Mouse (Mus musculus) cerebellum, adult 2 months (tissue): Measurements from ENCODE around the gene Pigr. TPM values are rescaled to one million over a fixed set of nuclear protein-coding genes. Genes with fewer than 3 reads are reported as not detected.

ENCODE experiments used
- DNase-seq, 2 experiments: peaks; one replicate each; pipeline ENCODE4 v3.0.0; 2021
- H3K27ac ChIP-seq: fragments of 200-500 bp; 2 replicates; pipeline ENCODE4 v1.5.1; 2012; ENCODE audit warnings: low read length, control low read depth, inconsistent platforms; ENCODE audit not compliant: insufficient read depth
- H3K27me3 ChIP-seq: fragments of 200-500 bp; 2 replicates; pipeline ENCODE4 v1.6.1; 2012; ENCODE audit warnings: inconsistent platforms, mild to moderate bottlenecking, low read length, moderate library complexity; ENCODE audit not compliant: control insufficient read depth, insufficient read depth
- H3K4me1 ChIP-seq: fragments of 200-500 bp; 2 replicates; pipeline ENCODE4 v1.6.1; 2011; ENCODE audit warnings: low read length; ENCODE audit not compliant: control insufficient read depth, insufficient read depth
- H3K4me3 ChIP-seq: fragments of 200-500 bp; replicated peaks from 2 replicates; pipeline ENCODE3; 2011; ENCODE audit warnings: mild to moderate bottlenecking, low read depth, low read length, control low read depth; ENCODE audit not compliant: insufficient read depth
- CTCF ChIP-seq: fragments of 200-500 bp; IDR thresholded peaks from 2 replicates; pipeline ENCODE4 v1.5.1; 2011; ENCODE audit warnings: low read depth, mild to moderate bottlenecking, control low read depth, low read length, moderate library complexity, borderline replicate concordance; ENCODE audit not compliant: insufficient read depth
- POLR2A ChIP-seq: fragments of 200-500 bp; IDR thresholded peaks from 2 replicates; pipeline ENCODE4 v1.6.1; 2011; ENCODE audit warnings: low read length, control low read depth, borderline replicate concordance; ENCODE audit not compliant: insufficient read depth
- WGBS: fragments of 180-500 bp; shearing (Covaris S2); methylation state at CpG from one replicate; pipeline ENCODE4 v1.1.7; 2018; 5-methylcytosine and 5-hydroxymethylcytosine counted together
- polyA plus RNA-seq: library from polyadenylated mRNA; depleted of rRNA; stranded (reverse); fragments of >200 nt; gene quantifications from 2 replicates; pipeline ENCODE4 v1.2.3, GENCODE M21; 2012

Pigr gene
- polyA plus RNA-seq, 1 experiment, result 0.05 TPM

DNA sequence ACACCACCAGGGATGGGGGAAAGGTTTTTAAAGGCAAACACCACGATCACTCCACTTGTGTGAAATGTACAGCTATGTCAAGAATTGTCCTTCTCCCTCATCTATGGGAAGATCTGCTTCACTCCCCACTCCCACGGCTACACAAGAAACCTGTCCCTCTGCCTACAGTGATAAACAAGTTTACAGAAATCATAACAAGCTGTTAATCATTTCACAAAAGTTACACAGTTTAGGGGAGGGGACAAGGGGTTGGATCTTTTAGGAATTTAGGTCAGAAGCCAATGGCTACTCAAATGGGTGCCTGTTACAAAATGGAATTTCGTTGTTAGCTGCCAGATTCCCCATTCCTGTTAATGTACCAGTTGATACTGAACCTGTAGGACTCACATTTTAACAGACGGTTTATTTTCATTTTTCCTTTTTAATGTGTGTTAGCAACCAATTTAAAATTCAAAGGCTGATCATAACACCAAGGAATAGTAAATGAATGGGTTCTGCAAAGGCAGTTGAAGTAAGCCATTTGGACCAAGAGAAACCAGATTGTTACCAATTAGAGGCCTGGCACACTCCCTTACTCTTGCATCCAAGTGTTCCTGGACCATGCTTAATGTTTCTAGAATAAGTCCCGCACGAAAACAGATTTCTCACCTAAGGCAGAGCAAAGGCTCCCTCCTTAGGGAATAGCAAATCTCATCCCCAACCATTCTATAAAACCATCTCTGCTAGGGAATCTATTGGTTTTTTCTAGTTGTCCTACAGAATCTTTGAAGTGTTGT is 8.9 kb downstream of the Pigr start:
- 37% methylated on average over 6 of the region's 6 CpGs for WGBS
- TF ChIP-seq CTCF (no peak), POLR2A (no peak)
- Histone ChIP-seq H3K4me3 (no peak overlapping the region), H3K4me1 (peaks cover 4% of the 10 kb centered on the region; the same call in 1 of the 2 replicates), H3K27me3 (no peaks in the 10 kb centered on the region), H3K27ac (no peak overlapping the region)
- DNase-seq, result peak; percentile 25 to 81

DNA sequence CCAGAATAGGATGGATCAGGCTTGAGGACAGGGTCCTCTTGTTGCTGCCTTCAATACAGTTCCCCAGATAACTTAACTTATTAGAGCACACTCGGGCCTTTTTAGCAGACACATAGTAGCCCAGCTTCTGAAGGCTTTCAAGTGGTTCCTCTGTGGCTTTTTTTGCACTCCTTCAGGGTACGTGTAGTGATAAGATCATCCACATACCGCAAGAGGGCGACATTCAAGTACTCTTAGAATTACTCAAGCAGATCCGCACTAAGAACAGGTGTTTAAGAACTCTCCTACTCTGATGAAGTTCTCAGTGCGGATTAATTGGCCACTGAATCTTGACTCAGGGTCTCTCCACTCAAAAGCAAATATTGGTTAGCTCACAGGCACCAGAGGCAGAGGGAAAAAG is 11.8 kb downstream of the Pigr start:
- no peak for TF ChIP-seq CTCF
- no peak for TF ChIP-seq POLR2A
- Histone ChIP-seq H3K4me3 (no peak overlapping the region), H3K27ac (no peak overlapping the region), H3K4me1 (peaks cover 4% of the 10 kb centered on the region; the same call in 1 of the 2 replicates), H3K27me3 (no peaks in the 10 kb centered on the region)
- DNase-seq, result no peak
- WGBS, result 86% methylated on average over 6 of the region's 6 CpGs

DNA sequence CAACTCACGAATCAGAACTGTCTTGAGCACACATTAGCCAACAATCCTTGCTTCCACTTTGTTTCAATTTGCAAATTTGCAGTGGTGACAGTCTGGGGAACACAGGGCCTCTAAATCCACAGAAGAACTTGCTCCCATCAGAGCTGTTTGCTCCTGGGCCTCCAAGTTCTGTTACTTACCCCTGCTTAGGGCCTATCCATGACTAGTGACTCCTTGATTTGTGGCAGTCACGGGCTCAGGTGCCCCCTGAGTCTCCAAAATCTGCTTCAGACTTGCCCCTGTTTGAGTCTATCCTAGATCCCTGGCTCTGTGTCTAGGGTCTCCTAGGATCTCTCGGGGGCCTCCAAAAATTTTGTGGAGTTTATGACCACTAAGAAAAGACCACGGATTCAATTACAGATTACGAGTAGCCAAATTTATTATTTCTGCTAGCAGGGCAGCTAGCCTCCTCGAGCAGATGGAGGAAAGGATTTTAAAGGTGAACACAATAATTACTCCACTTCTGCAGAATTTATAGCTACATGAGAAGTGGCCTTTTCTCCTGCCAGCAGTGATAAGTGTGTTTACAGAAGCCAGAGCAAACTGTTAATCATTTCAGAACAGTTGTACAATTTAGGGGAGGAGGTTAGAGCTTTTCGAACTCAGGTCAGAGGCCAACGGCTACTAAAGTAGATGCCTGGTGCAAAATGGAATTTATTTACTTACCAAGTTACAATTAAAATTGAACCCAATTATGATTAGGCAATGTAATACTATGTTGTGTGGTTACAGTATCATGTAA is 14.3 kb downstream of the Pigr start:
- H3K4me3 ChIP-seq, result no peak overlapping the region
- DNase-seq, result no peak
- TF ChIP-seq POLR2A, result no peak
- no peak for TF ChIP-seq CTCF
- WGBS, result 86% methylated on average over 8 of the region's 8 CpGs
- H3K27ac ChIP-seq, result no peak overlapping the region
- no peaks in the 10 kb centered on the region; the same call in 1 of the 2 replicates for H3K4me1 ChIP-seq
- H3K27me3 ChIP-seq, result no peaks in the 10 kb centered on the region

DNA sequence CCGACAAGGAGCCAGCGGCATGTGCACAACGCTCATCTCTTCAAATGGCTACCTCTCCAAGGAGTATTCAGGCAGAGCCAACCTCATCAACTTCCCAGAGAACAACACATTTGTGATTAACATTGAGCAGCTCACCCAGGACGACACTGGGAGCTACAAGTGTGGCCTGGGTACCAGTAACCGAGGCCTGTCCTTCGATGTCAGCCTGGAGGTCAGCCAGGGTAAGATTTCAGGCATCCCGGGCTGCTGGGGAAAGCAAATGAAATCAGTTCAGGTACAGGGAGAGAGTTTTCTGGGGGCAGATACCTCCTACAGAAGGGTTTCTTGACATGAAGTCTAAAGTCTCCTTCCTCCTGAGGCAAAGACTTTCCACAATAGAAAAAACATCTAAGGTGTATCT is 15.1 kb downstream of the Pigr start:
- 89% methylated on average over 7 of the region's 7 CpGs for WGBS
- H3K4me3 ChIP-seq, result no peak overlapping the region
- DNase-seq, result no peak

DNA sequence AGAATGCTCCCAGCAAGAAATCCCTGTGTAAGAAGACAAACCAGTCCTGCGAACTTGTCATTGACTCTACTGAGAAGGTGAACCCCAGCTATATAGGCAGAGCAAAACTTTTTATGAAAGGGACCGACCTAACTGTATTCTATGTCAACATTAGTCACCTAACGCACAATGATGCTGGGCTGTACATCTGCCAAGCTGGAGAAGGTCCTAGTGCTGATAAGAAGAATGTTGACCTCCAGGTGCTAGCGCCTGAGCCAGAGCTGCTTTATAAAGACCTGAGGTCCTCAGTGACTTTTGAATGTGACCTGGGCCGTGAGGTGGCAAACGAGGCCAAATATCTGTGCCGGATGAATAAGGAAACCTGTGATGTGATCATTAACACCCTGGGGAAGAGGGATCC is 18.0 kb downstream of the Pigr start:
- no peak overlapping the region for H3K27ac ChIP-seq
- WGBS, result 93% methylated on average over 7 of the region's 7 CpGs
- no peak overlapping the region for H3K4me3 ChIP-seq
- H3K4me1 ChIP-seq, result no peaks in the 10 kb centered on the region
- TF ChIP-seq CTCF, result no peak
- TF ChIP-seq POLR2A, result no peak
- H3K27me3 ChIP-seq, result no peaks in the 10 kb centered on the region; the same call in 1 of the 2 replicates
- no peak for DNase-seq

More for the DNA sequence above, 15.1 kb downstream of the Pigr start:
- Histone ChIP-seq H3K27me3 (no peaks in the 10 kb centered on the region), H3K27ac (no peak overlapping the region), H3K4me1 (no peaks in the 10 kb centered on the region)
- TF ChIP-seq POLR2A, result no peak
- no peak for TF ChIP-seq CTCF

DNA sequence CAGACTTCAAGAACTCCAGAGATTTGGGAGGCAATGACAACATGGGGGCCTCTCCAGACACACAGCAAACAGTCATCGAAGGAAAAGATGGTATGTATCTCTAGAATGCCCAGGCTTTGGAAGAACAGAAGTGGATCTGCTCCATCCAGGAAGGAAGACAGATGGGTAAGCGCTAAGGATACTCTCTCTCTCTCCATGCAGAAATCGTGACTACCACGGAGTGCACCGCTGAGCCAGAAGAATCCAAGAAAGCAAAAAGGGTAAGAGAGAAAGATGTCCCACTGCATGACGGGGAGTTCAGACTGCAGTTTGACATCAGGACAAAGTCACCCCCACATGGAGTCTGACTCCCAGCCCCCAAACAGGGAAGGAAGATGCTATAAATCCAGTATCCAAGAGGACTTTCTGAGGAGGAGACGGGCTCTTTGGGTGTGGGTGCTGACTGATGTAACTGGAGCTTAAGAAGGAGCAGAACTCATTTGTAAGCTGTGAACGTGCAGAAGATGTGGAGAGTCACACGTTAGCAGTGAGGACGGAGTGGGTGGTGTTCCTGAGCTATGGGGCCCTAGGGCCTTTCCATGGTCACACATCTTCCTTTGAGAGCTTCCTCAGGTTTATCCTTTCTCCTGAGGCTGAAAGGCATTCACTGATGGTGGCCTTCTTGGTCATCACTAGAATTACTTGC is 23.2 kb downstream of the Pigr start:
- Histone ChIP-seq H3K4me3 (no peak overlapping the region), H3K27me3 (no peaks in the 10 kb centered on the region; the same call in 1 of the 2 replicates), H3K4me1 (no peaks in the 10 kb centered on the region), H3K27ac (no peak overlapping the region)
- no peak for DNase-seq
- 84% methylated on average over 10 of the region's 10 CpGs for WGBS
- TF ChIP-seq POLR2A, result no peak
- TF ChIP-seq CTCF, result no peak

DNA sequence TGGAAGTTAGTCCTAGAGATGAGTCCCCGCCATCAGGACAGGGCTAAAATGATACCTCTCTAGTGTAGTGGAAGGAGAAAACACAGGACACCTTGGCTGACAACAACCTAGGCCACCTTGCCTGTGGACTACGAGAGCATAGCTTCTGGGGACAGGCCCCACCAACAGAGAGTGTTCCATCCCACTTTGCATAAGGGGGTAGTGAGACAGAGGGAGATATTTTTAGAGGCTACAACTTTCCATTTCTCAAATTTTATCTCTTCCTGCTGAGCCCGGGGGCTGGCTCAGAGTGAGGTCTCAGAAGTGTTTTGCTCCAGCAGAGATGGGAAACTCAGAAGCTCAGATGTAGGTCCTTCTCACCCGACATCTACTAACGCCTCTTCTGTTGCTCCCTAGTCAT is 23.9 kb downstream of the Pigr start:
- TF ChIP-seq POLR2A, result no peak
- TF ChIP-seq CTCF, result no peak
- no peak overlapping the region for H3K4me3 ChIP-seq
- 95% methylated on average over 5 of the region's 5 CpGs for WGBS
- H3K27ac ChIP-seq, result no peak overlapping the region
- DNase-seq, result no peak
- H3K4me1 ChIP-seq, result no peaks in the 10 kb centered on the region
- H3K27me3 ChIP-seq, result no peaks in the 10 kb centered on the region; the same call in 1 of the 2 replicates
